In genomic region chr2:91457656-91458251, GRCm38 (mm10) we compare ENCODE assay signal across 8 mouse cellular contexts. TPM values are rescaled to one million over a fixed set of nuclear protein-coding genes. Genes with fewer than 3 reads are reported as not detected.
A peak's percentile ranks its signal among the peaks of the same experiment; 100 is the strongest.
DNase-seq lines count a peak whose midpoint lies in the region; ATAC-seq and TF ChIP-seq lines count a peak whose summit lies in the region.

No protein-coding gene starts in this region.

- no peaks in the 10 kb centered on the region for H3K36me3 ChIP-seq in heart, adult 2 months (ENCODE audit: control insufficient read depth, insufficient read depth, low read length)
- H3K36me3 ChIP-seq in ES-Bruce4 (ENCODE audit: control insufficient read depth, insufficient read depth, low read length, poor library complexity, severe bottlenecking) = no peaks in the 10 kb centered on the region
- peaks cover 6% of the 10 kb centered on the region for H3K36me3 ChIP-seq in embryonic facial prominence, embryonic 10.5 days (replicated peaks)
- no peaks in the 10 kb centered on the region for H3K36me3 ChIP-seq in hindbrain, embryonic 15.5 days
- H3K36me3 ChIP-seq in stomach, postnatal 0 days (ENCODE audit: control insufficient read depth, insufficient read depth, low read length) = no peaks in the 10 kb centered on the region

- TF ChIP-seq EP300 in heart, adult 2 months (IDR thresholded peaks at IDR 0.05; ENCODE audit: insufficient read depth, low read depth, low read length) = no peak
- TF ChIP-seq EP300 in ES-Bruce4 (IDR thresholded peaks at IDR 0.05; ENCODE audit: insufficient read depth, low read depth, low read length) = no peak
- TF ChIP-seq EP300 in stomach, postnatal 0 days (optimal IDR thresholded peaks at IDR 0.05) = no peak

- H3K79me2 ChIP-seq in heart, adult 2 months (replicated peaks; ENCODE audit: control insufficient read depth, insufficient read depth, low read length) = no peaks in the 10 kb centered on the region

- H3K4me2 ChIP-seq in hindbrain, embryonic 15.5 days = peak overlapping the region; percentile 99
- H3K4me2 ChIP-seq in stomach, postnatal 0 days (replicated peaks; ENCODE audit: low read depth) = peak overlapping the region; percentile 97

- peak; percentile 46 for ATAC-seq in hindbrain, embryonic 15.5 days (ENCODE audit: low FRiP score, low read depth)
- ATAC-seq in stomach, postnatal 0 days (ENCODE audit: low FRiP score, low TSS enrichment) = peak; percentile 57; the same call in 1 of the 2 replicates

- peak overlapping the region; percentile 87 for H3K9ac ChIP-seq in heart, adult 2 months (ENCODE audit: low read depth, low read length)
- H3K9ac ChIP-seq in ES-Bruce4 (ENCODE audit: low read depth, poor library complexity, severe bottlenecking) = peak overlapping the region; percentile 32
- H3K9ac ChIP-seq in hindbrain, embryonic 15.5 days = peak overlapping the region; percentile 60
- H3K9ac ChIP-seq in stomach, postnatal 0 days (ENCODE audit: low read length) = peak overlapping the region; percentile 92

- under 1% methylated on average over 39 of the region's 45 CpGs for WGBS in heart, adult 2 months
- under 1% methylated on average over 45 of the region's 45 CpGs for WGBS in embryonic facial prominence, embryonic 10.5 days
- WGBS in hindbrain, embryonic 15.5 days = under 1% methylated on average over 45 of the region's 45 CpGs
- WGBS in stomach, postnatal 0 days = under 1% methylated on average over 45 of the region's 45 CpGs

- intact Hi-C loops in heart, adult 2 months (cut with DNase I) = no loop called here
- intact Hi-C loops in heart, postnatal 25 days (cut with DNase I) = loop anchor here (2.0 kb wide), 1 partner anchor 23 kb away; no protein-coding TSS in a partner anchor

- no peak for TF ChIP-seq CTCF in heart, adult 2 months (IDR thresholded peaks at IDR 0.05)
- no peak for TF ChIP-seq CTCF in ES-Bruce4 (IDR thresholded peaks at IDR 0.05; ENCODE audit: low read depth, low read length)
- TF ChIP-seq CTCF in stomach, postnatal 0 days (IDR thresholded peaks at IDR 0.05; ENCODE audit: low read depth) = no peak

- H3K27me3 ChIP-seq in heart, adult 2 months (ENCODE audit: control insufficient read depth, insufficient read depth, low read length) = no peaks in the 10 kb centered on the region
- peaks cover 2% of the 10 kb centered on the region; the same call in 1 of the 2 replicates for H3K27me3 ChIP-seq in ES-Bruce4 (ENCODE audit: control insufficient read depth, insufficient read depth, low read length, poor library complexity, severe bottlenecking)
- no peaks in the 10 kb centered on the region; the same call in 1 of the 2 replicates for H3K27me3 ChIP-seq in embryonic facial prominence, embryonic 10.5 days (replicated peaks; ENCODE audit: low read depth, poor library complexity, severe bottlenecking)
- H3K27me3 ChIP-seq in hindbrain, embryonic 15.5 days = 0 out of 2 replicates have a peak, but pooled peaks cover 4% of the 10 kb centered on the region
- H3K27me3 ChIP-seq in stomach, postnatal 0 days (ENCODE audit: control insufficient read depth, insufficient read depth, low read length) = no peaks in the 10 kb centered on the region

- peak overlapping the region; percentile 66 for H3K4me3 ChIP-seq in heart, adult 2 months
- H3K4me3 ChIP-seq in ES-Bruce4 (ENCODE audit: low read depth, low read length) = peak overlapping the region; percentile 67
- H3K4me3 ChIP-seq in embryonic facial prominence, embryonic 10.5 days = peak overlapping the region; percentile 91
- peak overlapping the region; percentile 63 for H3K4me3 ChIP-seq in hindbrain, embryonic 15.5 days
- peak overlapping the region; percentile 80 for H3K4me3 ChIP-seq in stomach, postnatal 0 days (ENCODE audit: low read depth, low read length)

- H3K4me1 ChIP-seq in heart, adult 2 months (ENCODE audit: control insufficient read depth, insufficient read depth, low read length) = peaks cover 4% of the 10 kb centered on the region; the same call in 1 of the 2 replicates
- no peaks in the 10 kb centered on the region for H3K4me1 ChIP-seq in ES-Bruce4 (ENCODE audit: control insufficient read depth, insufficient read depth, low read length)
- peaks cover 70% of the 10 kb centered on the region for H3K4me1 ChIP-seq in embryonic facial prominence, embryonic 10.5 days
- H3K4me1 ChIP-seq in hindbrain, embryonic 15.5 days (replicated peaks) = peaks cover 46% of the 10 kb centered on the region
- peaks cover 4% of the 10 kb centered on the region; the same call in 1 of the 2 replicates for H3K4me1 ChIP-seq in stomach, postnatal 0 days (replicated peaks; ENCODE audit: control insufficient read depth, insufficient read depth)

- no peak for TF ChIP-seq POLR2A in heart, adult 2 months (IDR thresholded peaks at IDR 0.05; ENCODE audit: insufficient read depth, low read depth, low read length)
- no peak for TF ChIP-seq POLR2A in ES-Bruce4 (IDR thresholded peaks at IDR 0.05; ENCODE audit: insufficient read depth, low read length)

- DNase-seq in heart, adult 2 months = no peak
- no peak for DNase-seq in heart, postnatal 25 days (ENCODE audit: low spot score)
- peak; percentile 68 for DNase-seq in embryonic facial prominence, embryonic 10.5 days (ENCODE audit: low spot score)
- DNase-seq in lung, postnatal 10 days = peak; percentile 53
- DNase-seq in stomach, postnatal 0 days (ENCODE audit: low spot score) = peak; percentile 46
- DNase-seq in ovary, postnatal 36 days (ENCODE audit: low spot score) = no peak

- peaks cover 6% of the 10 kb centered on the region; the same call in 1 of the 2 replicates for H3K9me3 ChIP-seq in ES-Bruce4 (replicated peaks; ENCODE audit: control insufficient read depth, insufficient read depth, low read length, poor library complexity, severe bottlenecking)
- H3K9me3 ChIP-seq in embryonic facial prominence, embryonic 10.5 days = peaks cover 3% of the 10 kb centered on the region; the same call in 1 of the 2 replicates
- H3K9me3 ChIP-seq in hindbrain, embryonic 15.5 days = no peaks in the 10 kb centered on the region
- H3K9me3 ChIP-seq in stomach, postnatal 0 days (ENCODE audit: control insufficient read depth, low read length) = no peaks in the 10 kb centered on the region

- peak overlapping the region; percentile 57 for H3K27ac ChIP-seq in heart, adult 2 months
- H3K27ac ChIP-seq in ES-Bruce4 (ENCODE audit: insufficient read depth, low read length) = no peak overlapping the region
- H3K27ac ChIP-seq in embryonic facial prominence, embryonic 10.5 days (replicated peaks) = peak overlapping the region; percentile 96
- H3K27ac ChIP-seq in hindbrain, embryonic 15.5 days (replicated peaks) = peak overlapping the region; percentile 77
- peak overlapping the region; percentile 92 for H3K27ac ChIP-seq in stomach, postnatal 0 days (replicated peaks)

RNA-seq across cellular contexts. Expression of gene Lrp4, which starts 0.4 kb away (rescaled TPM):
- 10 to 100 TPM; 10.6 to 12.3 TPM for total RNA-seq in heart, adult 2 months (2021)
- polyA plus RNA-seq in heart, adult 2 months (2012; rRNA removed) = 3.8 and 6.7 TPM in 2 replicates
- total RNA-seq in heart, postnatal 25 days (2021) = 10 to 100 TPM in 1 of 2 experiments, 1 to 10 TPM in 1; 9.7 to 12.0 TPM
- 6.2 and 6.6 TPM in 2 replicates for polyA plus RNA-seq in ES-Bruce4 (2011; ENCODE audit: insufficient read depth, insufficient read length, low read depth, missing spikeins)
- 8.3 and 8.4 TPM in 2 replicates for polyA plus RNA-seq in embryonic facial prominence, embryonic 10.5 days (2016; fragmentation: Nextera tagmentation; extraction: Ambion mirVana)
- polyA plus RNA-seq in hindbrain, embryonic 15.5 days (2015; fragmentation: Nextera tagmentation; extraction: Ambion mirVana) = 5.2 and 5.4 TPM in 2 replicates
- polyA plus RNA-seq in stomach, postnatal 0 days (2015; fragmentation: Nextera tagmentation; extraction: Ambion mirVana) = 3.0 and 3.4 TPM in 2 replicates

RNA-seq across cellular contexts. Expression of gene 1110051M20Rik, which starts 13.2 kb away (rescaled TPM):
- total RNA-seq in heart, adult 2 months (2021) = 10 to 100 TPM in 1 of 2 experiments, 1 to 10 TPM in 1; 8.4 to 13.2 TPM
- polyA plus RNA-seq in heart, adult 2 months (2012; rRNA removed) = 14.7 and 18.4 TPM in 2 replicates
- 10 to 100 TPM in 1 of 2 experiments, 1 to 10 TPM in 1; 7.0 to 14.0 TPM for total RNA-seq in heart, postnatal 25 days (2021)
- 19.3 and 20.1 TPM in 2 replicates for polyA plus RNA-seq in ES-Bruce4 (2011; ENCODE audit: insufficient read depth, insufficient read length, low read depth, missing spikeins)
- polyA plus RNA-seq in embryonic facial prominence, embryonic 10.5 days (2016; fragmentation: Nextera tagmentation; extraction: Ambion mirVana) = 75.3 and 76.9 TPM in 2 replicates
- 157 and 161 TPM in 2 replicates for polyA plus RNA-seq in hindbrain, embryonic 15.5 days (2015; fragmentation: Nextera tagmentation; extraction: Ambion mirVana)
- 19.1 and 20.3 TPM in 2 replicates for polyA plus RNA-seq in stomach, postnatal 0 days (2015; fragmentation: Nextera tagmentation; extraction: Ambion mirVana)

Comparison
In these comparisons a context has a peak if more than half of its experiments do, and no peak if none do; other contexts are left out.
1. DNase-seq: peak in embryonic facial prominence, embryonic 10.5 days (single experiment), lung, postnatal 10 days (single experiment) and stomach, postnatal 0 days (single experiment); none in heart, adult 2 months (0 of 2), heart, postnatal 25 days (single experiment) and ovary, postnatal 36 days (single experiment).
2. H3K9ac ChIP-seq: peak in every context shown above with its lines; median percentile 92 in stomach, postnatal 0 days; 87 in heart, adult 2 months; 60 in hindbrain, embryonic 15.5 days; 32 in ES-Bruce4.
3. Peak in every context shown above with its lines, with median percentiles within 50 percentile points of each other: H3K4me3 ChIP-seq.